Mouse (Mus musculus) splenic B cell, adult 2 months (primary cell): ENCODE data around the gene Nup98.

Experiments
- DNase-seq: peaks from one replicate; pipeline ENCODE4 v3.0.0-alpha.2; 2011; ENCODE audit warnings: low read depth, low spot score
- H3K27me3 ChIP-seq: 2 replicates; pipeline ENCODE4 v1.6.1; 2012; ENCODE audit warnings: mild to moderate bottlenecking, low read length, moderate library complexity, mixed read lengths; ENCODE audit not compliant: control insufficient read depth, poor library complexity, insufficient read depth, severe bottlenecking
- H3K36me3 ChIP-seq: 2 replicates; pipeline ENCODE4 v1.6.1; 2012; ENCODE audit warnings: mild to moderate bottlenecking, low read length, moderate library complexity, mixed read lengths; ENCODE audit not compliant: control insufficient read depth, poor library complexity, insufficient read depth, severe bottlenecking

The Nup98 gene

DNA sequence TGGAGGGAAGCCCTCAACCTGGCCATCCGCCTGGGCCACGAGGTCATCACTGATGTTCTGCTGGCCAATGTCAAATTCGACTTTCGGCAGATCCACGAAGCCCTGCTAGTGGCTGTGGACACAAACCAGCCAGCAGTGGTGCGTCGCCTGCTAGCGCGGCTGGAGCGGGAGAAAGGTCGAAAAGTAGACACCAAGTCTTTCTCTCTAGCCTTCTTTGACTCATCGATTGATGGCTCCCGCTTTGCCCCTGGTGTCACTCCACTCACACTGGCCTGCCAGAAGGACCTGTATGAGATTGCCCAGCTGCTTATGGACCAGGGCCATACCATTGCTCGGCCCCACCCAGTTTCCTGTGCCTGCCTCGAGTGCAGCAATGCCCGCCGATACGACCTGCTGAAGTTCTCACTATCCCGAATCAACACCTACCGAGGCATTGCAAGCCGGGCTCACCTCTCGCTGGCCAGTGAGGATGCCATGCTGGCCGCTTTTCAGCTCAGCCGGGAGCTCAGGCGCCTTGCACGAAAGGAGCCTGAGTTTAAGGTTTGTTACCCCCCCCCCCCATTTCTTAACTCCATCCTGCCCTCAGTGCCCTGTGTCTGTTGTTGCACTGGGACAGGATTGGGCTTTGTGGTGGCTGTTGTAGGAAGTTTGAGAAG is 125.8 kb downstream of the Nup98 start:
- no peak for DNase-seq
- H3K36me3 ChIP-seq, result peaks cover 7% of the 10 kb centered on the region
- no peaks in the 10 kb centered on the region; the same call in 1 of the 2 replicates for H3K27me3 ChIP-seq

DNA sequence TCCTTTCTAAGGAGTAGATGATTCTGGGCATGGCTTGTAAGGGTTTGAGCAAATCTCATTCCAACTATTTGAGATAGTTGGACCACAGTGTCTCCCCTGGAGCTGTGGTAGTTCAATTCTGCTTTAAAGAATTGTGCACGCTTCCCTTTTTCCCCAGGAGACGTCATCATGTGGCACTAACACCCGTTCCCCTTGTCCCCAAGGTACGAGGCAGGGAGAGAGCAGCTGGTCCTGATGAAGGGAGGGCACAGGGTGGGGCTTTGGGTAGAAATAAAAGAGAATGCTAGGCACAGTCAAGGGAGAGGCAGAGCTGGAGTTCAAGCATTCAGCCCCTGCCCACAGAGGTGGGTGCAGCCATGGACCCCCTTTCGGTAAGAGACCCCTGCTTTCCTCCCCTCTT is 127.2 kb downstream of the Nup98 start, which contains the start of gene Trpc2:
Trpc2 (plus strand) TSS at position 301 of the 400 bp plus-strand sequence.
- Histone ChIP-seq H3K27me3 (no peaks in the 10 kb centered on the region; the same call in 1 of the 2 replicates), H3K36me3 (peaks cover 7% of the 10 kb centered on the region)
- DNase-seq, result no peak

DNA sequence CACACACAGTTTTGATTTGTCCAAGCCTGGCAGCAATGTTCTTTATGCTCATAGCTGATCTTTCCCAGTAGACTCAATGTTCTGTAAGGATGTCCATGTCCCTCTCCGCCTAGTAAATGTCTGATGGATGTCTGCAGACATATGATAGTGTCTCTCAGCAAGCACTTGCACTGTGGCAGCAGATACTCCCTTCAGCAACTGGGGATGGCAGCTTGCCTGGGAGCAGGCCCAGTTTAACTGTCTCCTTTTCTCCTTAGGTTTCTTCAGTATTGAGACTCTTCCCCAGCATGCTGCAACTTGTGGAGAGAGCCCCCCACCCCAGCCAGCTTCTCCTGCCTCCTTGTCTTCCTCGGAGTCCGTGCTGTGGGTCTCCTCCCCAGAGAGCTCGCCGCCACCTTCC is 128.2 kb downstream of the Nup98 start:
- Histone ChIP-seq H3K27me3 (no peaks in the 10 kb centered on the region; the same call in 1 of the 2 replicates), H3K36me3 (peaks cover 8% of the 10 kb centered on the region)
- no peak for DNase-seq

DNA sequence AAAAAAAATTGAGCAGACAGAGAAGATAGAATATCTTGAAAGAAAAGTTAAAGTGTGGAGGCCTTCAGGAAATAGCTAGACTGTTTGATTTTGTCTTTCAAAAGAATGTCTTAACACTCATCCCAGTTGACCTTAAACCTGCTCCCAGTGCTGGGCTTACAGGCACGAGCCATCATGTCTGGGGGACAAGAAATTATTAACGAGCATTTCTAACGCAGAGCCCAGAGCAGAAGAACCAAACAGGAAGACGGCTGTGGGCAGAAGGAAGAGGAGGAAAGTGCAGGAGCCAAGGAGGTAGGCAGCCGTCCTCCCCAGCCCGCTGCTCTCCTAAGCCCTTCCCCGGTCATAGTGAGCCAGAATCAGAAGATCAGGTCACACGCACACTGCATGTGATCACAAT is 129.7 kb downstream of the Nup98 start:
- Histone ChIP-seq H3K27me3 (no peaks in the 10 kb centered on the region; the same call in 1 of the 2 replicates), H3K36me3 (peaks cover 14% of the 10 kb centered on the region)
- no peak for DNase-seq

DNA sequence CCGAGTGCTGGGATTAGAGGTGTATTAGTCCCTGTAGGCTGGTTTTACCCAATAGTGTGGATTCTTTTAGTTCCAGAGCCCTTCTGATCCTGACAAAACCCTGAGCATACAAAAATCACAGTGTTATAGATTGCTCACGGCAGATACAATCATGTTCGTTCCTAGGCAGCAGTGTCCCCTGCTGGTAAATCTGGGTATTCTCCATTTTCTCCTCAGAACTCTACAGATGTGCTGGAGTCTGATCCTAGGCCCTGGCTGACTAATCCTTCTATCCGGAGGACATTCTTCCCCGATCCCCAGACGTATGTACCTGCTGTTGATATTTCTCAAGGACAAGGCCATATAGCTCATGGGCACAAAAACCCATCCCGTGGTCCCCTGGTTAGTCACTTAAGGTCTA is 131.5 kb downstream of the Nup98 start:
- peaks cover 17% of the 10 kb centered on the region for H3K36me3 ChIP-seq
- H3K27me3 ChIP-seq, result no peaks in the 10 kb centered on the region
- DNase-seq, result peak; percentile 58

DNA sequence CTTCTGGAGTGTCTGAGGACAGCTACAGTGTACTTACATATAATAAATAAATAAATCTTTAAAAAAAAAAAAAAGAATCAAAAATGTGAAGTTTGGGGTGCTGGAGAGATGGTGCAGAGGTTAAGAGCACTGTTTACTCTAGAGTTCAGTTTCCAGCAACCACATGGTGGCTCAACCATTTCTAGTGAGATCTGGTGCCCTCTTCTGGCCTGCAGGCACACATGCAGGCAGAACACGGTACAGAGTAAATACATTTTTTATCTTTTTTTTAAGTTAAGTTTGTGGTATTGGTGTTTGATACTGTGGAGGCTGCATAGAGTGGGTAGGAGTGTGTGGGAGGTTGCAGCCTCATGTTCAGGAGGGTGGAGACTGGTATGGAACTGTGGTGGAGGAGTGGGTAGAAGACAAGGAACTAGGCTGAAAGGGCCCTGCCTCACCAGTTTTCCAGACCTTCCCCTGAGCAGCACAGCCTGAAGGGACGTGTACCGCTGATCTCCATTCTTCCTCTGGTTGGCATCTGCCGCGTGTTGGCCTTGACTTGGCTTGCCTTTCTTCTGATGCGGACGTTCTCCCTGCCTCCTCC is 133.2 kb downstream of the Nup98 start:
- peak; percentile 70 for DNase-seq
- no peaks in the 10 kb centered on the region for H3K27me3 ChIP-seq
- H3K36me3 ChIP-seq, result peaks cover 22% of the 10 kb centered on the region
